Mouse (Mus musculus) ovary, adult 18-20 months (tissue): ENCODE results near the gene Six4.
"Not testable (repeated sequence)": the region's sequence is repeated elsewhere in the genome, so short reads cannot be mapped to it uniquely, and the experiment has no call there.

ENCODE experiments used
- DNase-seq: peaks from one replicate; pipeline ENCODE4 v3.0.0; 2022; ENCODE audit warnings: low spot score, mixed read lengths

Six4 gene

DNA sequence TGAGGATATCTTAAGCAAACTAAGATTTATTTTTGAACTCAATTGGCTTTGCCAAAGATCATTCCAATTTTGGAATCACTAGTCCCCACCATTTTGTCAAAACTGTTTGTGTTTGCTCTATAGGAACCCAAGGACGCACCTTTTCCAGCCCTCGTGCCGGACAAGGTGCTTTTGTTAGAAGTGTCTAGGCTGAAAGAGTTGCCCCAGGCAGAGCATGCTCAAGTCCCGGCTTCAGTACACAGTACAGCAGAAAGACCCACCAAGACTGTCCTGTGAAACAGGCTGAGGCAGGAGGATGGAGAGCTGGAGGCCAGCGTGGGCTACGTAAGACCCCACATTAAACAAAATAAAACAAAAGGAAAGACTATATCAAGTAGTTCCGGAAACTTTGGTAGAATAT lies 26.2 kb downstream of the Six4 start:
- DNase-seq: no peak

DNA sequence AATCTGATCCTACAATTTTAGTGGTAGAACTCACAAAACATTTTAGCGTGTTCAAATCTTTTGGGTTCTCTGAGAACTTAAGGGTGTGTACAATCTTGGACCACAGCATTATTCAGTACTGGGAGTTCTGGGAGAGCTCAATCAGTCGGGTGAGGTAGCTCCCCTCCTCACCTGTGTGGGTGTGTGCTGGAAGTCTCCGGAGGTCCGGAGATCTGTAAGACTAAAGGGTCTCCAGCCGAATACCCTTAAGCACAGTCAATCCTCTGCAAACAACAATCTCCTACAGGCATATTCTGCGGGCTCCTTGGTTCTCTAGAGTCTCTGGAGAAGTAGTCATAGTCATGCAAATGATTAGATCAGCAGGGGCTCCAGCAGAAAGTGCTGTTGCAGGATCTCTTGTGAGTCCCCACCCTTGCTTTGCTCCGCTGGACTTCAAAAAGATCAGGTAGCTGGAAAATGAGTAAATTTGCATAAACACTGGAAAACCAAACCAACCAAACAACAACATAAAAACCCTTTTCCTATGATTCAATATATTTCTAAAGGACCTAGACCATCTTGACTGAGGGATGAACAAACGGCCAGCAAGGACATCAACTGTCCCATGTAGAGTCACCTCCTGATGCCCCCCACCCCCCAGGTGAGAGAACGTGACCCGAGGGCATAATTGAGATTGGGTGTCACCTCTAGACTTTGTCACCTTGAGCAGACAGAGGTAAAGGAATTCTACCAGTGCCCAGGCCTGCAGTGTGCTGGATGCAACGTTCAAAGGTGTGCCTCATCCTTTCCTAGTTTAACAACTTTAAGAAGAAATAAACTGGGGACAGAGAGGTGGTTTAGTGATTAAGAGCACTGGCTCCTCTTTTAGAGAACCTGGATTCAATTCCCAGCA lies 27.3 kb downstream of the Six4 start:
- DNase-seq: no peak

DNA sequence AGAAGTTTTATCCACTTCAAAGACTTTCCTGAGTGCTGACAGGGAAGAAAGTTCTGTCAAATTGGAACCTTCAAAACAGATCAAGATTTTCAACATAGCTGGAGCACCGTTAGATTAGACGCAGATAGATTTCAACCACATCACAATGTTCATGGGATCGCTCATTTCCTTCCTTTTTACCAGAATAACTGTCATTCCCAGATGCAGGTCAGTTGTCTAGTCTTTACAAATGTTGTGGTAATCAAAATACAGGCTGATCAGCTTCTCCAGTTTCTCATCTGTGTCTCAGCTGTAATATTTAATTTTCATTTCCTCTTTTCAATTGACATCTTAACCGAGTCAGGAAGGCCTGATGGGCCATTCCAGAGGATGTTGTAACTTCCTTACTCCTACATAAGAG lies 29.5 kb downstream of the Six4 start:
- DNase-seq: no peak

DNA sequence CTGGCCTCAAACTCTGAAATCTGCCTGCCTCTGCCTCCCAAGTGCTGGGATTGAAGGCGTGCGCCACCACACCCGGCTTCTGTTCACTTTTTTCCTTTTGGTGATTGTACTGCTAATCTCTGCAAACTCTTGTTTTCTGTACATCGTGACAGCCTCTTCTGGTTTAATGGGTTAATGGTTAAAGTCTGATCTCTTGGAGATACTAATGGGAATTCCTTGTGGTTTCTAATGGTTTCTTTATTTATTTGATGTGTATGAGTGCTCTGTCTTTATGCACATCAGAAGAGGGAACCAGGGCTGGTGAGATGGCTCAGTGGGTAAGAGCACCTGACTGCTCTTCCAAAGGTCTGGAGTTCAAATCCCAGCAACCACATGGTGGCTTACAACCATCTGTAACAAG lies 31.4 kb downstream of the Six4 start:
- not testable (repeated sequence) for DNase-seq

DNA sequence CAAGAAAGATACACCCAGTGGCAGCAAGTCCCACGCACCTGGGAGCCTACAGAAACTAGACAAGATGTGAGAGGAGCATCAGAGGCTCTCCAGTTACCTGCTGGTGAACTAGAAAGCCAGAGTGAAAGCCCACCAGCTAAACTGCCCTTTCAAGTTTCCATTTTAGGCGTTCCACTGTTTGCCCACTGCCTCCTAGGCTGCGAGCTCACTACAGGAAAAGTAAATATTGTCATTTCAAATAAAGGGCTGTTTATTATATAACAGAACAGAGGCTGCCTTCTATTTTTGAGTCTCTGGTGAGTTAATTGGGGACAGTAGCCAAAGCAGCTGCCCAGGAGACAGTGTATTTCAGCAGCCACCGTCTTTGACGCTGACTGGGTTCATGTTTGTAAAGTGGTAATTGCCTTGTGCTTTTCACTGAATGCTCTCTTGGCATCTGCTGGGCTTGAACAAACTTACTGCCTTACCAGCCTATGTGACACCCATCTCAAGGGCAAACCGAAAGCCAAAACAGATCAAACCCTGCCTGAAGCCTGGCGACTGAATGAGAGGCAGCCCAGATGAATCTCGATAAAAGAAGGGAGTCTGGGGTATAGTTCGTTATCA lies 52.3 kb downstream of the Six4 start:
- no peak for DNase-seq

DNA sequence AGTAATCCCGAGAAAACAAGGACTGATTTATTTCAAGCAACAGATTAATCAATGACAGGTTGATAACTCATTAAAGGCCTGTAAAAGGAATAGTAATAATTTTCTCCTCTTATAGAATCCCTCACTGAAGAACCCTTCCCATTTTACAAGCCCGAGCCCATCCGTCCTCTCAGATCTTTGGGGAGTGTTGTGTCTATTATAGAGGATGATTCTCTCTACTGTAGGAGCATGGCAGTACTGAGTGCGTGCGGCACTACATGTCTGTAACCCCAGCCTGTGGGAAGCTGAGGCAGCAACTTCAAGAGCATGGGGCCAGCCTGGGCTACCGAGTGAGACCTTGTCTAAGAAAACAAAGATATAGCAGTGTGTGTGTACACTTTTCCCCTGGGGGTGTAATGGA lies 55.8 kb downstream of the Six4 start:
- DNase-seq: no peak

DNA sequence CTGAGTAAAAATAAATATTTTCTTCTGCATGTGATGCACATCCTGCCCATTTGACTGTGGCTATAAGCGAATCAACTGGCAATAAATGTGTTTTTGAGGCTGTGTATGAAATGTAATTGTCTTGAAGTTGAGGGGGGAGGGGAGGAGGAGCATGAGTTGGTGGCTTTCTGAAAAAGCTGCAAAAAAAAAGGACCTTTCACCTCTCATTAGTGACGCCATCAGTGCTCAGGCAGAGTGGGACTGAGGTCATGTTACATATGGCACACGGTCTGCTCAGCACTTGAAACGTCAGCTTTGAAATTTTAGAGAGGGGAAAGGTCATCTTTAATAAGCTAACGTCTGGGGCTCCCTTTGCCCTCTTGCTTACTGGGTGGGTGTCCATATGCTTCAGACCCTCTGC lies 57.8 kb downstream of the Six4 start:
- no peak for DNase-seq

DNA sequence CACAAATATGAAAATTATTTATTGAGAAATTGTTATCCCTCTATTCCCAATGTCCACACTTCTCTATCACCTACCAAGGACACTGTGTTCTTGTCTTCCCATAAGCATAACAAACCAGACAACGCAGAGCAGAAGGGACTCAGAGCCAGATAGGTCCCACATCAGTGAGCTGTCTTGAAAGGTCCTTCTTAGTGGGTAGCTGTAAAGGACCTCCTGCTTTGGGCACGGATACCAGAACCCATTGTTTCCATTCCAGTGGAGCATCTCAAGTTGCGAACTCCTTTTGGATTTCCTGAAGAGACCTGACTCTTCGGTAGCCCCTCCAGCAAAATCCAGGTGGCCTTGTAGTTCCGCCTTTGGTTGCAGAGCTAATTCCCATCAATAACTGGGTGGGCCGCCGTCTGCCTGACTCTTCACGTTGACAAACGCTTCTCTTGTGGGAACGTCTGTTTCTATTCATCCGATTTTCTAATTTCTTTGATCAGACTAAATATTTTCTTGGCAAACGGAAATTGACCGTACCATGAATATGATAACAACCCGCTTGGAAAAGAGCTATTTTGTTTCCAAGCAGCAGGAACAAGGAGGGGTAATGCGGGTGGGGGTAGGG lies 58.6 kb downstream of the Six4 start:
- DNase-seq: no peak

DNA sequence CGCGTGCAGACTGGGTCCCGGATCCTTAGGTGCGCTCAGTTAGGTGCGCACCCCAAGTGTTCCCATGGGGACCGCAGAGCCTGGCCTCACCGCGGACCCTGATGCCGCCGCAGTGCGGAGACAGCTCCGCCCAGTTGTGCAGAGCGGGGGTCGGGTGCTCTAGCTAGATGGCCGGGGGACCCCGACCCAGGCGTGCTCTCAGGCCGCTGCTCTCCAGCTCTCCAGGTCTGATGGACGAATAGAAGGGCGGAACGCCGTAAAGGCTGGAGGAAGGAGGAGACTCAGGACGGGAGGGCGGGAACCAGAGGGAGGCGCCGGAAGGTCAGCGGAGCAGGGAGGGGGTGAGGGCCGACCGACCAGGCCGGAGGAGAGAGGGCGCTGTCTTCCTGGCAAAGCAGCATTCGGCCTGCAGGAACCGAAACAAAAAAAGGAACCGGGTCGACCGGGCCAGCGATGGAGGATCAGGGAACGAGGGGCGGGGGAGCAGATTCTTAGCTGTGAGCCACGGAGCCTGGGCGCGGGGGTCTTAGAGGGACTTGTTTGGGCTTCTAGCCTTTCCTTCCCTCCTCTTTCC lies 59.5 kb downstream of the Six4 start, which contains the start of gene Six1:
Gene Six1 (minus strand): TSS at position 220 of the 574 bp plus-strand sequence.
- DNase-seq: peak; percentile 65

DNA sequence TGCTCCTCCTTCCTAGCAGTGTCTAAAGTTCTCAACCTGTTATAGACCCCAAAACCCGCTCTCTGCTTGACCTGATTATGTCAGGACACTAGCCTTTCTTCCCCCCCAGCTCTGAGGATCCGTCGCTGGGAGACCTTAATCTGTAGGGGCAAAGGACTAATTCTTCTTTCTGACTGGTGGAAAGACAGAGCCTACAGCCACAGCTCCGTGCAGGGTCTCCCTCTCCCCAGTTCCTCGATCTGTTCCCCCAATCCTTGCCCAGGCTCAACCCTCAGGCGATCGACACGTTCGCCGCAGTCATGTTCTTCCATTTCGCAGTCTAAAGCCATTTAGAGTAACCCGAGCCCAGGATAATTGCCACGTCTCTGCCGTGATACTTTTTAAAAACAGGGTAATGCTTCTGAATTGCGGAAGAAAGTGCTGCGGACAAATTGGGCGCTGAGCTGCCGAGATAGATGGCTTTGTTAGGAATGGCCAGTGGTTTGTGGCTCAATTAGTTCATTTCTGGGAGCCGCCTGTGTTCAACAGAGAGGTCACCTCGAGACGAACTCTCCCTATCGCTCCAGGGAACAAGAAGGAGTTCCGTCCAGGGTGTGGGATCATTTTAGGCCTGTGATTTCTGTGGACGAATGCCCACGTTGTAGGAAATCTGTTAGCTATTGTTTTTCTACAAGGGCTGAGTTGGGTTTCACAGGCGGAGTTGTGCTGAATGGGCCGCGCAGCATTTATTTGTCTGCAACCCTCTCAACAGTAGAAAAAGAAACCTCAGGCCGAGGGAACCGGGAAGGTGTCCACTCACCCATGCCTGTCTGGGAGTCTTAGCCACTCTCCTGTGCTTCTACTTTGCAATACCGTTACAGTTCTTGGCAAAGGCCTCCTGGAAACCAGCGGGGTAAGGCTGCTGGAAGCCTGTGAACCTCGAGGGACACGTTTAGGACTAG lies 60.3 kb downstream of the Six4 start:
- no peak for DNase-seq

DNA sequence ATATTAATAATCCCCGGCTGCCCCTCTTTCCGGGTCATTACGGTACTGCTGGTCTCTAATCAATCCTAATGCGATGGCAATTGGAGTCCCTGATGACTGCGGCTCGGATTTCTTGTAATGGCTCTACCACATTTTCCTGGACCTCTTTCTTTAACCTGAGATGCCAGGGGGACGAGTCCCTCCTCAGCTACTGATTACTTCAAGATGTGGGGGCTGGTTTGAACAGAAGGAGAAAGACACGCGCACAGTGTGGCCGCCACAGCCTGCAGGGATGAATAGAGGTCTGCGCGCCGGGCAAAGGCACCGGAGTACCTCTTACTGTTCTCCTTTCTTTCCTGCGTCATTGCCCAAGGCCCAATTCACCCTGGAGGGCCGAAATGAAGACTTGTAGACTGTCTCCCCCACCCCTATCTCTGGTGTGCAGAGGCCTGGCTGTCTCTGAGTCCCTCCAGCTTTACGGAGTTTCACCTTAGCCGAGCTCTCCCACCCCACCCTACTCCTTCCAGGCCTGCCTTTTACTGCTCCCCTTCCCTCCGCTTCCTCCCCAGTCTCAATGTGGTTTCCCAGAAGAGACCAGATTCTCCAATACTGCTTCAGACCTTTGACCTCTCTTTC lies 61.1 kb downstream of the Six4 start:
- no peak for DNase-seq

DNA sequence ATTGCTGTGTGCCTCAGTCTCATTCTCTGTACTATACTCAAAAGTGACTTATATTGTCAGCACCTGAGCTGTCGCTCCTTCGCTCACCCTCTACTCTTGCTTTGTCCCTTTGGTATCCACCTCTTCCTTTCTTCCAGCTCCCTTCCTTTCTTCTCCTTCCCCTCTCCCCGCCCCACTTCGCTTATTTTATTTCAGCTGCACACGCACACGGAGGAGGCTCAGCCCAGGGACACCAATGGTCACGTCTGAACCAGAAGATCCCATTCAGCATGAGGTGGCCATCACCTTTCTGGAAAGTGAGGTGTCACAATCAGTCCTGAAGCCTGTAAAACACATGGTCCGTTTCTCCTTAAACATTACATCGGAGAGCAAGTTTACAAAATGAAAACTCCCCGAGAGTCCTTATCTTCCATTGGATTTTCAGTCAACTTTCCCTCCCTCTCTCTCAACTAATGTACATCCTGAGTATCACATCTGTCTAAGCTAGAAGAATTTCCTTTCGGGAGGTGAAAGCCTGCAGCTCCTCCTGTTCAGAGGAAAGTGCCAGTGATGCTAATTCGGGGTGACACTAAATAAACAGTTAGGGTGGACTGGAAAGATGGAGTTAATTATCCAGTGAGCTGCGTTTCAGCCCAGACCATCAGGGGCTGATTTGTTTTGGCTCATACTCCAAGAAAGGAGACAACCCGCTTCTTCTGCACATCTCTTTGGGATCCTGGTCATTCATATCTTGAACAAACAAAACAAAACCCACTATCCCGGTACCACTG lies 62.3 kb downstream of the Six4 start:
- DNase-seq: no peak

DNA sequence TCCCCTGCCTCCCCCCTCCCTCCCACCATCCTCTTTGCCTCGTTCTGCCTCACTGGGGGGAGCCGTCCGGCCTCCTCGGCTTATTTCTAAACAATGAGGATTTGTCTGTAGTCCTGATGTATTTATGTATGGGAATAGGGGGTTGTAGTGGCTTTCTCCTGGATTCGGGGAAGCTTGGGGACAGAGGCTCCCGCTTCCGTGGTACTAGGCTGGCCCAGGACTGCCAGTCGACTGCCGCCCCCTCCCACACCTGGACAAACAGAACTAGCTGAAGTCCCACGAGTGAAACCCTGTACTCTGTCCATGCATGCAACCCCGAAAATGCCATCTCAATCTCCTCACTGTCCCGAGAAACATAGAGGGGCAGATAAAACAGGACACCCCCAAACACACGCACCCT lies 63.0 kb downstream of the Six4 start:
- DNase-seq: no peak
